Mouse (Mus musculus) ES-Bruce4 (cell line): ENCODE measurements at regions not wholly inside any gene's neighbourhood (a gene's known extent, or its start where the extent isn't known, plus 50 kb on each side); places are given as distances from the start of the nearest gene placed in this dataset.

Experiments used
- H3K27ac ChIP-seq: 2 replicates; pipeline ENCODE4 v1.5.1; 2012; ENCODE audit warnings: low read length, inconsistent platforms; ENCODE audit not compliant: insufficient read depth
- H3K27me3 ChIP-seq: 2 replicates; pipeline ENCODE4 v1.6.1; 2012; ENCODE audit warnings: mild to moderate bottlenecking, low read length, inconsistent platforms; ENCODE audit not compliant: control insufficient read depth, poor library complexity, insufficient read depth, severe bottlenecking
- H3K36me3 ChIP-seq: 2 replicates; pipeline ENCODE4 v1.6.1; 2012; ENCODE audit warnings: inconsistent platforms, mild to moderate bottlenecking, low read length, moderate library complexity; ENCODE audit not compliant: control insufficient read depth, poor library complexity, insufficient read depth, severe bottlenecking
- H3K4me1 ChIP-seq: one replicate; pipeline ENCODE4 v1.8.1; 2011; ENCODE audit warnings: low read length; ENCODE audit not compliant: control insufficient read depth, insufficient read depth
- H3K4me3 ChIP-seq: 2 replicates; pipeline ENCODE4 v1.5.1; 2011; ENCODE audit warnings: low read depth, mild to moderate bottlenecking, low read length
- H3K9ac ChIP-seq: 2 replicates; pipeline ENCODE4 v1.6.1; 2012; ENCODE audit warnings: low read depth, mild to moderate bottlenecking, inconsistent platforms; ENCODE audit not compliant: poor library complexity, severe bottlenecking
- H3K9me3 ChIP-seq: replicated peaks from 2 replicates; pipeline ENCODE4 v1.6.1; 2012; ENCODE audit warnings: mild to moderate bottlenecking, low read length, inconsistent platforms; ENCODE audit not compliant: control insufficient read depth, poor library complexity, insufficient read depth, severe bottlenecking
- CTCF ChIP-seq: IDR thresholded peaks from one replicate; pipeline ENCODE4 v1.8.1; 2011; ENCODE audit warnings: low read depth, low read length
- EP300 ChIP-seq: IDR thresholded peaks from 2 replicates; pipeline ENCODE4 v1.6.1; 2011; ENCODE audit warnings: low read depth, low read length; ENCODE audit not compliant: insufficient read depth
- POLR2A ChIP-seq: IDR thresholded peaks from one replicate; pipeline ENCODE4 v1.8.1; 2011; ENCODE audit warnings: low read length; ENCODE audit not compliant: insufficient read depth

- H3K27me3 ChIP-seq = no peaks in the 10 kb centered on the region
- no peak overlapping the region for H3K27ac ChIP-seq
- no peak overlapping the region for H3K9ac ChIP-seq
- no peak overlapping the region for H3K4me3 ChIP-seq
- H3K36me3 ChIP-seq = no peaks in the 10 kb centered on the region
- H3K4me1 ChIP-seq = no peaks in the 10 kb centered on the region
- TF ChIP-seq POLR2A = no peak
- no peak for TF ChIP-seq EP300
- TF ChIP-seq CTCF = no peak
- no peaks in the 10 kb centered on the region for H3K9me3 ChIP-seq
Measured at GRCm38 (mm10) chr1:30716346-30716745, 157.4 kb downstream of the Phf3 start.

GRCm38 (mm10) chr1:30701116-30701515, 172.6 kb downstream of the Phf3 start:
- Histone ChIP-seq H3K27me3 (no peaks in the 10 kb centered on the region), H3K27ac (no peak overlapping the region), H3K4me1 (no peaks in the 10 kb centered on the region), H3K4me3 (no peak overlapping the region), H3K9ac (no peak overlapping the region), H3K9me3 (no peaks in the 10 kb centered on the region), H3K36me3 (no peaks in the 10 kb centered on the region)
- TF ChIP-seq POLR2A (no peak), CTCF (no peak)

DNA sequence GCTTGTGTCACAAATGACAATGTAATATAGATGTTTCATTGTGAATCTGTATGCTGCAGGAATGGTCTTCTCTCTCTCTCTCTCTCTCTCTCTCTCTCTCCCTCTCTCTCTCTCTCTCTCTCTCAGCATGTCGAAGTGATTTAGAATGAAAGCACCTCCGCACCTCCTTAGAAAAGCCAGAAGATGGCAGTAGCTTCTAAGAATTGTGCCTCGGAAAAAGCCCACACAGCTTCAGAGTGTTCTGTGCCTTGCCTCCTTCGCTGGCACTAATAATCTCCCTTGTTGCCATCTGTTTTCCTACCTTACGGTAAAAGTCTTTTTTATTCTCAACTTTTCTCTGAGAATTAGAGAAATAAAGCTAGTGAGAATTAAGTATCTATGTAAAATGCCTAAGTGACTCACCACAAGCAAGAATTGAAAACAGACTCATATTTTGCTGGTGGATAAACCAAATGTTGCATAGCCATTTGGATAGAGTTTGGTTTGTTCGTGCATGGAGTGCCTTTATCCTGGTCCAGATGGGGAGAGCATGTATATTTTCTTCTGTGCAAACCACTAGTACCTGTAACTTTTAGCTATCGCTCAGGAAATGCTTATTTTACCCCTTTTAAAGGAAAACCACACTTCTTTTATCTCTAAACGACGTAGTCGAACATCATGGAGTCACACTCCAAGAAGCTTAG, 173.2 kb downstream of the Phf3 start:
- TF ChIP-seq CTCF (no peak), POLR2A (no peak), EP300 (no peak)
- no peaks in the 10 kb centered on the region for H3K4me1 ChIP-seq
- H3K9me3 ChIP-seq = no peaks in the 10 kb centered on the region
- H3K36me3 ChIP-seq = no peaks in the 10 kb centered on the region
- H3K9ac ChIP-seq = no peak overlapping the region
- H3K27ac ChIP-seq = no peak overlapping the region
- no peak overlapping the region for H3K4me3 ChIP-seq
- no peaks in the 10 kb centered on the region for H3K27me3 ChIP-seq

DNA sequence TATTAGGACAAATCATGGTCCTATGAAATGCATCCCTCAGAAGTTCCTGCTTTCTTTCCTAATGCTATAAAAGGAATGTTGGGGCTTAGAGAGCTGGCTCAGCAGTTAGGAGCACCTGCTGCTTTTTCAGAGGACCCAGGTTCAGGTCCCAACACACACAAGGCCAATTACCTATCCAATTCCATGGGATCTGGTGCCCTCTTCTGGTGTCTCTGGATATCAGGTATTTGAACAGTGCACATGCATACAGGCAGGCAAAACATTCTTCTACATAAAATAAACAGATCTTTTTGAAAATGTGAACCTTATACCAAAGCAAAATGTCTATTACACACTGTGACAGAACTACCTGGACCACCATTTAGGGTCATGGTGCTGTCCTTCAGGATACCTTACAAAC, 177.4 kb downstream of the Phf3 start:
- Histone ChIP-seq H3K27ac (no peak overlapping the region), H3K4me1 (no peaks in the 10 kb centered on the region), H3K27me3 (no peaks in the 10 kb centered on the region), H3K4me3 (no peak overlapping the region), H3K9me3 (no peaks in the 10 kb centered on the region), H3K36me3 (no peaks in the 10 kb centered on the region), H3K9ac (no peak overlapping the region)
- TF ChIP-seq CTCF (peak; percentile 13), POLR2A (no peak), EP300 (no peak)

GRCm38 (mm10) chr1:30685318-30685717, 188.4 kb downstream of the Phf3 start:
- no peak overlapping the region for H3K9ac ChIP-seq
- no peak for TF ChIP-seq EP300
- TF ChIP-seq CTCF = no peak
- TF ChIP-seq POLR2A = no peak
- H3K27me3 ChIP-seq = no peaks in the 10 kb centered on the region
- H3K4me3 ChIP-seq = no peak overlapping the region
- H3K36me3 ChIP-seq = no peaks in the 10 kb centered on the region
- no peak overlapping the region for H3K27ac ChIP-seq
- no peaks in the 10 kb centered on the region for H3K4me1 ChIP-seq
- H3K9me3 ChIP-seq = 0 out of 2 replicates have a peak, but pooled peaks cover 5% of the 10 kb centered on the region

- no peaks in the 10 kb centered on the region for H3K36me3 ChIP-seq
- no peak overlapping the region for H3K27ac ChIP-seq
- TF ChIP-seq POLR2A = no peak
- no peak for TF ChIP-seq EP300
- TF ChIP-seq CTCF = no peak
- no peak overlapping the region for H3K4me3 ChIP-seq
- H3K9me3 ChIP-seq = 0 out of 2 replicates have a peak, but pooled peaks cover 5% of the 10 kb centered on the region
- H3K9ac ChIP-seq = no peak overlapping the region
- no peaks in the 10 kb centered on the region for H3K4me1 ChIP-seq
- no peaks in the 10 kb centered on the region for H3K27me3 ChIP-seq
Measured at GRCm38 (mm10) chr1:30683889-30684288, 189.8 kb downstream of the Phf3 start.
